21 mouse cellular contexts compared by ENCODE assay signal in the genomic region with DNA sequence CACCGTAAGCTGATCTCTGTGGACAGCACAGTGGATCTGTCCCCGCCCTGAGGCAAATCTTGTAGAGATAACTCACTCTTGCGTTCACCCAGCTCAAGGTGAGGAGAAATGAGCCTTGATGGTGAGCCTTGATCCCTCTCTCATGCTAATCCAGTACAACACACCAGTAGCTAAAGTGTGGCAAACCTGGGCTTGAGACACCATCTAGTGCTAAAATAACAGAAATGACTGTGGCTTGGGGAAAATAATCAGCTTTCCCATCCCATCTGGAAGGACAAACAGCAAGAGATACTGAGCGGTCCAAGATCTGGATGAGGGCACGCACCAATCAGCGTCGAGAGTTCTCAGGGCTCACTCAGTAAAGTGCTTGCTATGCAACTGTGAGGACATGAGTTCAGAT. TPM values are rescaled to one million over a fixed set of nuclear protein-coding genes. Genes with fewer than 3 reads are reported as not detected.
"Had no signal": no experiment of that assay in that cellular context is flagged by ENCODE, and none has a peak within 500 bp of the region (broad histone marks: within the 10 kb centered on the region; RNA-seq: fewer than 3 reads in every experiment).

No protein-coding gene starts in this region.

- H3K4me1 ChIP-seq: kidney, embryonic 15.5 days; liver, embryonic 13.5 days; neural tube, embryonic 12.5 days; neural tube, embryonic 15.5 days had no signal

- H3K36me3 ChIP-seq: kidney, embryonic 15.5 days; liver, embryonic 13.5 days; neural tube, embryonic 12.5 days; neural tube, embryonic 15.5 days had no signal

- DNase-seq: kidney, adult 11 months; kidney, adult 8-10 months; kidney, postnatal 25 days; liver, embryonic 13.5 days; lung, adult 2 months; lung, postnatal 14 days; lung, postnatal 4 days; right cerebral cortex, adult 18-20 months; right cerebral cortex, postnatal 14 days; right cerebral cortex, postnatal 4 days; thymus, adult 2 months; thymus, postnatal 14 days; thymus, postnatal 4 days had no signal

- H3K27me3 ChIP-seq: kidney, embryonic 15.5 days; liver, embryonic 13.5 days; neural tube, embryonic 12.5 days; neural tube, embryonic 15.5 days had no signal

- H3K9ac ChIP-seq: kidney, embryonic 15.5 days; liver, embryonic 13.5 days; neural tube, embryonic 12.5 days; neural tube, embryonic 15.5 days had no signal

- H3K4me3 ChIP-seq: kidney, embryonic 15.5 days; liver, embryonic 13.5 days; neural tube, embryonic 12.5 days; neural tube, embryonic 15.5 days had no signal

- H3K4me2 ChIP-seq: kidney, embryonic 15.5 days; liver, embryonic 13.5 days; midbrain, embryonic 11.5 days; neural tube, embryonic 12.5 days; neural tube, embryonic 15.5 days had no signal

- H3K9me3 ChIP-seq: kidney, embryonic 15.5 days; neural tube, embryonic 12.5 days; neural tube, embryonic 15.5 days had no signal

- H3K27ac ChIP-seq: kidney, embryonic 15.5 days; liver, embryonic 13.5 days; neural tube, embryonic 12.5 days; neural tube, embryonic 15.5 days; stomach, postnatal 0 days had no signal

RNA-seq across cellular contexts. Expression of a gene that starts 50.9 kb away (rescaled TPM):
- total RNA-seq: liver, adult 2 months; megakaryocyte progenitor cell, adult 5-6 weeks; megakaryocyte-erythroid progenitor cell, adult 5-6 weeks had no signal
- polyA plus RNA-seq: liver, adult 2 months; lung, adult 2 months; thymus, adult 2 months had no signal
